Mouse (Mus musculus): ENCODE measurements around the gene Avpi1. TPM values are rescaled to one million over a fixed set of nuclear protein-coding genes. Genes with fewer than 3 reads are reported as not detected.

Gene Avpi1
- polyA plus RNA-seq, 1 experiment: 26.9 TPM

GRCm38 (mm10) chr19:42142757-42143156 is 13.9 kb upstream of the Avpi1 start:
- Histone ChIP-seq H3K27ac (ENCODE audit: insufficient read depth, low read length) (no peak overlapping the region), H3K4me3 (replicated peaks; ENCODE audit: insufficient read depth, low read depth, low read length) (no peak overlapping the region), H3K4me1 (ENCODE audit: control insufficient read depth, insufficient read depth, low read length) (no peaks in the 10 kb centered on the region), H3K27me3 (ENCODE audit: control insufficient read depth, insufficient read depth, low read length) (no peaks in the 10 kb centered on the region)
- 71% methylated on average over 2 of the region's 2 CpGs for WGBS
- TF ChIP-seq CTCF (IDR thresholded peaks at IDR 0.05; ENCODE audit: borderline replicate concordance, insufficient read depth, low read depth, low read length): no peak
- no peak for TF ChIP-seq POLR2A (IDR thresholded peaks at IDR 0.05; ENCODE audit: borderline replicate concordance, insufficient read depth, low read length)
- DNase-seq: no peak

- Histone ChIP-seq H3K27ac (ENCODE audit: insufficient read depth, low read length) (no peak overlapping the region), H3K27me3 (ENCODE audit: control insufficient read depth, insufficient read depth, low read length) (no peaks in the 10 kb centered on the region), H3K4me1 (ENCODE audit: control insufficient read depth, insufficient read depth, low read length) (no peaks in the 10 kb centered on the region), H3K4me3 (replicated peaks; ENCODE audit: insufficient read depth, low read depth, low read length) (no peak overlapping the region)
- TF ChIP-seq CTCF (IDR thresholded peaks at IDR 0.05; ENCODE audit: borderline replicate concordance, insufficient read depth, low read depth, low read length) (no peak), POLR2A (IDR thresholded peaks at IDR 0.05; ENCODE audit: borderline replicate concordance, insufficient read depth, low read length) (no peak)
- WGBS: 88% methylated on average over 3 of the region's 3 CpGs
- no peak for DNase-seq
Measured at GRCm38 (mm10) chr19:42141998-42142397, 13.1 kb upstream of the Avpi1 start.

GRCm38 (mm10) chr19:42139724-42140517 is 11.1 kb upstream of the Avpi1 start:
- 76% methylated on average over 5 of the region's 5 CpGs for WGBS
- no peak overlapping the region for H3K27ac ChIP-seq (ENCODE audit: insufficient read depth, low read length)
- TF ChIP-seq POLR2A (IDR thresholded peaks at IDR 0.05; ENCODE audit: borderline replicate concordance, insufficient read depth, low read length) (no peak), CTCF (IDR thresholded peaks at IDR 0.05; ENCODE audit: borderline replicate concordance, insufficient read depth, low read depth, low read length) (no peak)

GRCm38 (mm10) chr19:42138517-42139285 is 9.8 kb upstream of the Avpi1 start:
- Histone ChIP-seq H3K4me3 (replicated peaks; ENCODE audit: insufficient read depth, low read depth, low read length) (no peak overlapping the region), H3K4me1 (ENCODE audit: control insufficient read depth, insufficient read depth, low read length) (no peaks in the 10 kb centered on the region), H3K27ac (ENCODE audit: insufficient read depth, low read length) (no peak overlapping the region), H3K27me3 (ENCODE audit: control insufficient read depth, insufficient read depth, low read length) (no peaks in the 10 kb centered on the region)
- DNase-seq: no peak
- 85% methylated on average over 15 of the region's 15 CpGs for WGBS
- TF ChIP-seq CTCF (IDR thresholded peaks at IDR 0.05; ENCODE audit: borderline replicate concordance, insufficient read depth, low read depth, low read length) (no peak), POLR2A (IDR thresholded peaks at IDR 0.05; ENCODE audit: borderline replicate concordance, insufficient read depth, low read length) (no peak)

More at GRCm38 (mm10) chr19:42139724-42140517, 11.1 kb upstream of the Avpi1 start:
- no peak overlapping the region for H3K4me3 ChIP-seq (replicated peaks; ENCODE audit: insufficient read depth, low read depth, low read length)
- H3K27me3 ChIP-seq (ENCODE audit: control insufficient read depth, insufficient read depth, low read length): no peaks in the 10 kb centered on the region
- DNase-seq: no peak
- no peaks in the 10 kb centered on the region for H3K4me1 ChIP-seq (ENCODE audit: control insufficient read depth, insufficient read depth, low read length)

- TF ChIP-seq POLR2A (IDR thresholded peaks at IDR 0.05; ENCODE audit: borderline replicate concordance, insufficient read depth, low read length): no peak
- TF ChIP-seq CTCF (IDR thresholded peaks at IDR 0.05; ENCODE audit: borderline replicate concordance, insufficient read depth, low read depth, low read length): no peak
- 91% methylated on average over 4 of the region's 4 CpGs for WGBS
- no peak overlapping the region for H3K4me3 ChIP-seq (replicated peaks; ENCODE audit: insufficient read depth, low read depth, low read length)
- no peaks in the 10 kb centered on the region for H3K4me1 ChIP-seq (ENCODE audit: control insufficient read depth, insufficient read depth, low read length)
- DNase-seq: no peak
- H3K27me3 ChIP-seq (ENCODE audit: control insufficient read depth, insufficient read depth, low read length): no peaks in the 10 kb centered on the region
- H3K27ac ChIP-seq (ENCODE audit: insufficient read depth, low read length): no peak overlapping the region
Measured at GRCm38 (mm10) chr19:42137167-42137672, 8.4 kb upstream of the Avpi1 start.

GRCm38 (mm10) chr19:42136126-42136525 is 7.3 kb upstream of the Avpi1 start:
- 56% methylated on average over 5 of the region's 5 CpGs for WGBS
- TF ChIP-seq CTCF (IDR thresholded peaks at IDR 0.05; ENCODE audit: borderline replicate concordance, insufficient read depth, low read depth, low read length): no peak

GRCm38 (mm10) chr19:42135070-42135469 is 6.2 kb upstream of the Avpi1 start:
- TF ChIP-seq POLR2A (IDR thresholded peaks at IDR 0.05; ENCODE audit: borderline replicate concordance, insufficient read depth, low read length) (no peak), CTCF (IDR thresholded peaks at IDR 0.05; ENCODE audit: borderline replicate concordance, insufficient read depth, low read depth, low read length) (no peak)
- Histone ChIP-seq H3K27me3 (ENCODE audit: control insufficient read depth, insufficient read depth, low read length) (no peaks in the 10 kb centered on the region), H3K27ac (ENCODE audit: insufficient read depth, low read length) (no peak overlapping the region), H3K4me1 (ENCODE audit: control insufficient read depth, insufficient read depth, low read length) (peaks cover 4% of the 10 kb centered on the region; the same call in 1 of the 2 replicates), H3K4me3 (replicated peaks; ENCODE audit: insufficient read depth, low read depth, low read length) (no peak overlapping the region)
- DNase-seq: no peak

More at GRCm38 (mm10) chr19:42136126-42136525, 7.3 kb upstream of the Avpi1 start:
- H3K27me3 ChIP-seq (ENCODE audit: control insufficient read depth, insufficient read depth, low read length): no peaks in the 10 kb centered on the region
- no peaks in the 10 kb centered on the region for H3K4me1 ChIP-seq (ENCODE audit: control insufficient read depth, insufficient read depth, low read length)
- DNase-seq: no peak
- H3K4me3 ChIP-seq (replicated peaks; ENCODE audit: insufficient read depth, low read depth, low read length): no peak overlapping the region
- no peak overlapping the region for H3K27ac ChIP-seq (ENCODE audit: insufficient read depth, low read length)

Data from cerebellum, adult 2 months (tissue).